ENCODE assay signal across 16 mouse cellular contexts in genomic region chr12:80035500-80036271, GRCm38 (mm10).
A peak's percentile ranks its signal among the peaks of the same experiment; 100 is the strongest.
DNase-seq lines count a peak whose midpoint lies in the region; ATAC-seq and TF ChIP-seq lines count a peak whose summit lies in the region.
"Had no signal": no experiment of that assay in that cellular context is flagged by ENCODE, and none has a peak within 500 bp of the region (broad histone marks: within the 10 kb centered on the region; RNA-seq: fewer than 3 reads in every experiment).

No protein-coding gene starts in this region.

- TF ChIP-seq POLR2A in cerebellum, adult 2 months (IDR thresholded peaks at IDR 0.05; ENCODE audit: borderline replicate concordance, insufficient read depth, low read length) = no peak

- peaks cover 41% of the 10 kb centered on the region for H3K4me1 ChIP-seq in heart, embryonic 10.5 days
- H3K4me1 ChIP-seq in midbrain, embryonic 10.5 days = peaks cover 24% of the 10 kb centered on the region
- H3K4me1 ChIP-seq in midbrain, embryonic 13.5 days (replicated peaks) = 0 out of 2 replicates have a peak, but pooled peaks cover 8% of the 10 kb centered on the region
- H3K4me1 ChIP-seq in liver, embryonic 13.5 days (replicated peaks) = peaks cover 58% of the 10 kb centered on the region
- no peaks in the 10 kb centered on the region for H3K4me1 ChIP-seq in stomach, postnatal 0 days (replicated peaks; ENCODE audit: control insufficient read depth, insufficient read depth)
- no peaks in the 10 kb centered on the region for H3K4me1 ChIP-seq in cerebellum, adult 2 months (ENCODE audit: control insufficient read depth, insufficient read depth, low read length)
- H3K4me1 ChIP-seq: neural tube, embryonic 15.5 days had no signal

- H3K27me3 ChIP-seq in heart, embryonic 10.5 days (ENCODE audit: insufficient read depth, poor library complexity, severe bottlenecking) = no peaks in the 10 kb centered on the region
- 0 out of 2 replicates have a peak, but pooled peaks cover 7% of the 10 kb centered on the region for H3K27me3 ChIP-seq in midbrain, embryonic 10.5 days (ENCODE audit: low read depth, poor library complexity, severe bottlenecking)
- H3K27me3 ChIP-seq in midbrain, embryonic 13.5 days = no peaks in the 10 kb centered on the region
- no peaks in the 10 kb centered on the region for H3K27me3 ChIP-seq in liver, embryonic 13.5 days
- H3K27me3 ChIP-seq in stomach, postnatal 0 days (ENCODE audit: control insufficient read depth, insufficient read depth, low read length) = no peaks in the 10 kb centered on the region
- H3K27me3 ChIP-seq in cerebellum, adult 2 months (ENCODE audit: control insufficient read depth, insufficient read depth, low read length) = no peaks in the 10 kb centered on the region
- H3K27me3 ChIP-seq: neural tube, embryonic 15.5 days had no signal

- H3K36me3 ChIP-seq in heart, embryonic 10.5 days = no peaks in the 10 kb centered on the region
- H3K36me3 ChIP-seq in midbrain, embryonic 10.5 days = no peaks in the 10 kb centered on the region
- H3K36me3 ChIP-seq in midbrain, embryonic 13.5 days = no peaks in the 10 kb centered on the region
- H3K36me3 ChIP-seq in liver, embryonic 13.5 days = no peaks in the 10 kb centered on the region
- no peaks in the 10 kb centered on the region for H3K36me3 ChIP-seq in stomach, postnatal 0 days (ENCODE audit: control insufficient read depth, insufficient read depth, low read length)
- H3K36me3 ChIP-seq: neural tube, embryonic 15.5 days had no signal

- no peak for TF ChIP-seq EP300 in stomach, postnatal 0 days (optimal IDR thresholded peaks at IDR 0.05)

- H3K4me3 ChIP-seq in heart, embryonic 10.5 days = no peak overlapping the region
- no peak overlapping the region for H3K4me3 ChIP-seq in midbrain, embryonic 10.5 days
- no peak overlapping the region for H3K4me3 ChIP-seq in midbrain, embryonic 13.5 days (replicated peaks)
- H3K4me3 ChIP-seq in liver, embryonic 13.5 days (replicated peaks) = no peak overlapping the region; the same call in 1 of the 2 replicates
- no peak overlapping the region for H3K4me3 ChIP-seq in stomach, postnatal 0 days (ENCODE audit: low read depth, low read length)
- H3K4me3 ChIP-seq in cerebellum, adult 2 months (replicated peaks; ENCODE audit: insufficient read depth, low read depth, low read length) = no peak overlapping the region
- H3K4me3 ChIP-seq: layer of hippocampus, adult 2 months; megakaryocyte, embryonic 14.5 days; neural tube, embryonic 15.5 days had no signal

- no peak for DNase-seq in heart, embryonic 10.5 days (ENCODE audit: low spot score)
- no peak for DNase-seq in heart, postnatal 4 days
- DNase-seq in midbrain, embryonic 10.5 days (ENCODE audit: low spot score) = no peak
- peak; percentile 42 for DNase-seq in liver, embryonic 13.5 days
- no peak for DNase-seq in stomach, postnatal 0 days (ENCODE audit: low spot score)
- DNase-seq in cerebellum, adult 2 months = no peak
- DNase-seq in layer of hippocampus, postnatal 25 days (ENCODE audit: extremely low spot score in 1 of 2, low spot score in 1 of 2) = no peak
- DNase-seq: cerebellum, adult 9-10 months; heart, postnatal 36 days; lung, adult 2 months; retina, postnatal 1 day had no signal

- 39% methylated on average over 6 of the region's 6 CpGs for WGBS in heart, embryonic 10.5 days
- 91% methylated on average over 6 of the region's 6 CpGs for WGBS in midbrain, embryonic 10.5 days
- WGBS in midbrain, embryonic 13.5 days = 88% methylated on average over 6 of the region's 6 CpGs
- 19% methylated on average over 6 of the region's 6 CpGs for WGBS in liver, embryonic 13.5 days (ENCODE audit: insufficient replicate concordance)
- 61% methylated on average over 6 of the region's 6 CpGs for WGBS in stomach, postnatal 0 days
- WGBS in cerebellum, adult 2 months = 89% methylated on average over 6 of the region's 6 CpGs

- ATAC-seq in midbrain, embryonic 13.5 days = no peak
- peak; percentile 87 for ATAC-seq in liver, embryonic 13.5 days (ENCODE audit: low read depth)
- no peak for ATAC-seq in stomach, postnatal 0 days (ENCODE audit: low FRiP score, low TSS enrichment)
- ATAC-seq: inflammation-experienced regulatory T-cells, adult 6 months had no signal

- no peak overlapping the region for H3K4me2 ChIP-seq in midbrain, embryonic 13.5 days (replicated peaks)
- peak overlapping the region; percentile 45 for H3K4me2 ChIP-seq in liver, embryonic 13.5 days
- no peak overlapping the region for H3K4me2 ChIP-seq in stomach, postnatal 0 days (replicated peaks; ENCODE audit: low read depth)
- H3K4me2 ChIP-seq: neural tube, embryonic 15.5 days had no signal

- no peaks in the 10 kb centered on the region for H3K9me3 ChIP-seq in heart, embryonic 10.5 days
- no peaks in the 10 kb centered on the region for H3K9me3 ChIP-seq in midbrain, embryonic 10.5 days (replicated peaks)
- no peaks in the 10 kb centered on the region for H3K9me3 ChIP-seq in midbrain, embryonic 13.5 days
- no peaks in the 10 kb centered on the region for H3K9me3 ChIP-seq in liver, embryonic 13.5 days (replicated peaks)
- H3K9me3 ChIP-seq in stomach, postnatal 0 days (ENCODE audit: control insufficient read depth, low read length) = no peaks in the 10 kb centered on the region
- H3K9me3 ChIP-seq: neural tube, embryonic 15.5 days had no signal

- H3K9ac ChIP-seq in midbrain, embryonic 13.5 days (replicated peaks) = no peak overlapping the region
- H3K9ac ChIP-seq in liver, embryonic 13.5 days = peak overlapping the region; percentile 49
- no peak overlapping the region for H3K9ac ChIP-seq in stomach, postnatal 0 days (ENCODE audit: low read length)
- H3K9ac ChIP-seq: neural tube, embryonic 15.5 days had no signal

- H3K27ac ChIP-seq in heart, embryonic 10.5 days = peak overlapping the region; percentile 22; the same call in 1 of the 2 replicates
- H3K27ac ChIP-seq in midbrain, embryonic 10.5 days (replicated peaks) = peak overlapping the region; percentile 18; the same call in 1 of the 2 replicates
- H3K27ac ChIP-seq in midbrain, embryonic 13.5 days = no peak overlapping the region
- H3K27ac ChIP-seq in liver, embryonic 13.5 days = peak overlapping the region; percentile 86
- peak overlapping the region; percentile 35; the same call in 1 of the 2 replicates for H3K27ac ChIP-seq in stomach, postnatal 0 days (replicated peaks)
- H3K27ac ChIP-seq in cerebellum, adult 2 months (ENCODE audit: insufficient read depth, low read length) = no peak overlapping the region
- H3K27ac ChIP-seq: layer of hippocampus, adult 2 months; neural tube, embryonic 15.5 days had no signal

- TF ChIP-seq CTCF in stomach, postnatal 0 days (IDR thresholded peaks at IDR 0.05; ENCODE audit: low read depth) = no peak
- no peak for TF ChIP-seq CTCF in cerebellum, adult 2 months (IDR thresholded peaks at IDR 0.05; ENCODE audit: borderline replicate concordance, insufficient read depth, low read depth, low read length)

Comparison
In these comparisons a context has a peak if more than half of its experiments do, and no peak if none do; other contexts are left out.
1. H3K27ac ChIP-seq: peak in heart, embryonic 10.5 days (single experiment), midbrain, embryonic 10.5 days (single experiment), liver, embryonic 13.5 days (single experiment) and stomach, postnatal 0 days (single experiment); none in midbrain, embryonic 13.5 days (single experiment) and cerebellum, adult 2 months (single experiment).